Mouse (Mus musculus): ENCODE measurements at regions not wholly inside any gene's neighbourhood (a gene's known extent, or its start where the extent isn't known, plus 50 kb on each side); places are given as distances from the start of the nearest gene placed in this dataset.

- no peak for DNase-seq (ENCODE audit: low spot score in 2 of 2)
These were observed 354.2 kb upstream of the Col3a1 start for GRCm38 (mm10) chr1:44957125-44957524.

DNA sequence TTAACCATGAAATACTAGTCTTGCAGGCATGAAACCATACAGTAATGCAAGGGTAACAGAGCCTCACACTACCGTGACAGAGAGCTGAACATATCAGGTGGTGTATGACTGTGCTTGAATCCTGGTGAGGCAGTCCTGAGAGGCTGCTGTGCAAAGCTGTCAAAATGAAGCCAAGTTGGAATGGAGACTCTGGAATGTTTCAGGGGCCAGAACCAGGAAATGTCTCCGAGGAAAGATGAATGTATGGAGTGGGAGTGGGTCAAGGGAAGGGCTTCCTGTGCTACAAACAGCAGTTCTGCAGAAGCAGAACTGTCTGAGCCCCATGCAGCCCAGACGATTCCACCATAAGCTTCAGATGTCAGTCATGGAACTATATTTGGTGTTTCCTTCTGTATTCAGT is 324.2 kb upstream of the Col3a1 start:
- DNase-seq (ENCODE audit: low spot score in 2 of 2): no peak

DNA sequence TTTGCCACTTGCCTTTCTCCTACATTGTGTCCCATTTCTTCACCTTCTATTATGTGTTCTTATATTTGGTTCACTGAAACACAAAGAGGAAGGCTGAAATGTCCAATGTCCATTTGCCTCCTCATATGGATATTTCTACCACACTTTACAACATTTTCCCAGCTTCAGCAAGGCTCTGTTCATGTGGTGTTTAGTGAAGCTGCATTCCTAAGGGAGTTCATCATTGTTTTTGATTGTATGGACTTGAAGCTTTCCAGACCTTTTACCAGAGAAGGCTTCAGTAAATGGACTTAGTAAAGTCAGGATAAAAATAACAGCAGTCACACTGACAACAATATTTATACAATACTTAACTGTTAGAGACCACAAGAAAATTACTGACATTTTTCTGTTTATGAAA is 290.8 kb upstream of the Col3a1 start:
- DNase-seq (ENCODE audit: low spot score in 2 of 2): no peak

GRCm38 (mm10) chr1:45021234-45021633 is 290.1 kb upstream of the Col3a1 start:
- no peak for DNase-seq (ENCODE audit: low spot score in 2 of 2)

- DNase-seq (ENCODE audit: low spot score in 2 of 2): peak in 1 of 2 experiments; percentile 4
These were observed 289.0 kb upstream of the Col3a1 start for GRCm38 (mm10) chr1:45022146-45022841.

DNA sequence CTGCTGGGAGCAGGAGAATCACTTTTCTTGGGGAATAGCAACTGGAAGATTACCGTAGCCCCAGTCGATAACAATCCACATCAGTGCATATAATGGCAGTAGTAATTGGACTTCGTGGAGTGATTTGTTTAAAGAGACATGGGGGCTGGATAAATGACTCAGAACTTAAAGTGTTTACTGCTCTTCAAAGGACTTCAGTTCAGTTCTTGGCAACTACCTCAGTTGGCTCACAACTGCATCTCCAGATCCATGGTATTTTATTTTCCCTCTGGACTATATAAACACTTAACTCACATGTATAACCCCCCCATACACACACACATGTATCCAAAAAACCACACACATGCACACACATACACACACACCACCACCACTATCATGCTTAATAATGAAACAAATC is 288.0 kb upstream of the Col3a1 start:
- no peak for DNase-seq (ENCODE audit: low spot score in 2 of 2)

- DNase-seq (ENCODE audit: low spot score in 2 of 2): peak in 1 of 2 experiments; percentile 2
These were observed 279.8 kb upstream of the Col3a1 start for GRCm38 (mm10) chr1:45031436-45032027.

GRCm38 (mm10) chr1:45033343-45033742 is 278.0 kb upstream of the Col3a1 start:
- no peak for DNase-seq (ENCODE audit: low spot score in 2 of 2)

- DNase-seq (ENCODE audit: low spot score in 2 of 2): no peak
These were observed 270.0 kb upstream of the Col3a1 start for GRCm38 (mm10) chr1:45041328-45041727.

- no peak for DNase-seq (ENCODE audit: low spot score in 2 of 2)
These were observed 269.5 kb upstream of the Col3a1 start for GRCm38 (mm10) chr1:45041815-45042214.

DNA sequence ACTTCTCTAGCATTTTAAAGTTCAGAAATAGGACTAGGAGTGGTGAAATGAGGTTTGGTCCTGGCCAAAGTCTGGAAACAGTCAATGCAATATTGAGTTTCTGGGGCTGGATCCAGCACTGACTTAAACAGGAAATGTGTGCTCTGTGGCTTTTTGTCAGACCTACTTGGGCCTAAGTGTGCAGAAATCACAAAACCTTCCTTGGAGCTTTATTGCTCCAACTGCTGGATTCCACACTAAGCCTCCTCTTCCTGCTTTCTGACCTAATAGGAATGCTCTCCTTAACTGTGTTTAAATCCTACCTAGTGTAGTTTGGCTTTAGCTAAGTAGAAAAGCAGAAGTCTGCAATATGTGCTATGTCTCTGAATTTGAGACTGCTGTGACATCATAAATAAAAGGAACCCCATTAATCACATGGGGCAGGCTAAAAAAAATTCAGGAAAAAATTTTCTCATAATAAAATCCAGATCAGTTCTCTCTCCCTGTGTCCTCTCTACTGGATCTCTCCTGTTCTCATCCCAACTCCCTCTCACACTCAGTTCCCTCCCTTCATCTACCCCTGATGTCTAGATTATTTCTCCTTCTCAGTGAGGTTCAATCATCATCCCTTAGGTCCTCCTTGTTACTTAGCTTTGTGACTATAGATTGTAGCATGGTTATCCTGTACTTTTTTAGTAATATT is 268.0 kb upstream of the Col3a1 start:
- no peak for DNase-seq (ENCODE audit: low spot score in 2 of 2)

DNA sequence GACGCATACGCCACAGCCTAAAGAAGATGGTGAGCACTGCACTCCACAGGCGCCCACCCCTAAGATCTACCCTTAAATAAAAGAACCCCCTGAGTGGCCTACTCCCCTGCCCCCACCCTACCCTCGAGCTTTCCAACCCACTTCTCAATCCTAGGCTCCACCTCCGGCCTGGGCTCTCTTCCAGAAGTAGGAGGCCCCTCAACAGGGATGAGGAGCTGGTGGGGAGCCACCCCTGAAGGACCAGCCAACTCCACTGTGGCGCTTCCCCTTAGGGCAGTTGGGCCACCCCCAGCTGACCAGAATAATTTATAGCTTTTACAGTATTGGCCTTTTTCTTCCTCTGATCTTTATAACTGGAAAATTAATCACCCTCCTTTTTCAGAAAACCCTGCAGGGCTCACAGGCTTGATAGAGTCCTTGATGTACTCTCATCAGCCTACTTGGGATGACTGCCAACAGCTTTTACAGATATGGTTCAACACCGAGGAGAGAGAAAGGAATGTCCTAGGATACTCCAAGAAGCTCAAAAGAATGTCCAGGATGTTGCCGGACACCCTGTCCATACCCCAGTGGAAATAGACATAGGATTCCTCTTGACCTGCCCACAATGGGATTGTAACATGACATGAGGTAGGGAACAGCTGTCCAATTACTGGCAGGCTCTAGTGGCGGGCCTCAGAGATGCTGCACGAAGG is 220.3 kb upstream of the Col3a1 start:
- DNase-seq (ENCODE audit: low spot score in 2 of 2): no peak

DNA sequence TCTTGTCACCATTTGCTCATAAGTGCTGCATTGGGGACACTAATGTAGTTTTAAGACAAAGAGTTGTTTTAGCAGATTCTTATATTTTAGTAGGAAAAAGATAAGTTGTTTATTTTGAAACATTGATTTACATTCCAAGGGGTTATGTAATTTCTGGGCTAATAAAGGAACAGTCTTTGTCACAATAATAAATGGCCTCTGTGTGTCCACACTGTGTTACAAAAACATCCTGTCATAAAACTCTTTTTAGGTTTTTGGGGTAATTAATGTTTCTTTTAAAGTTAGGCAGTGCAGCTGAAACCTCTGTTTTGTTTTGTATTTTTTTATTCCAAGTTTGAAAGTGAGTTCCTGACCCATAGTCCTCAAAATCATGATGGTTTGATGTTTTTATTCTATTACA is 210.4 kb upstream of the Col3a1 start:
- no peak for DNase-seq (ENCODE audit: low spot score in 2 of 2)

- DNase-seq (ENCODE audit: low spot score in 2 of 2): no peak
These were observed 194.8 kb upstream of the Col3a1 start for GRCm38 (mm10) chr1:45116409-45117144.

GRCm38 (mm10) chr1:45135152-45135714 is 176.1 kb upstream of the Col3a1 start:
- no peak for DNase-seq (ENCODE audit: low spot score in 2 of 2)

DNA sequence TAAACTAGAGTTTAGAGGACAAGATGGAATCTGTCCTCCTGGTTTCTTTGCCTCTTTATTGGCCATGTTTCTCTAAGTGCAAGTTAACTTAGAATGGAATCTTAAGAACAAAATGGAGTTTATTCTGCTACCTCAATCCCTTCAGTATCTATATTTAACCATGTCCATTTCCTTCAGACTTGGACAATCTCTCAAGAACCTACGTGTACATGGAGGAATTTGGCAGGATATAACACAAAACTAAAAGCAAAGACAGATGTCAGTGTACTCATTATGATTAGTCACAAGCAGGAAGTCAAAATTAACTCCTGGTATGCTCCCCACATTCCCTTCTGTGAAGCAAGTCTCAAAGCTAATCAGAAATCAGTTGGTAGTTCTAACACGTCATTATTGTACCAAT is 164.3 kb upstream of the Col3a1 start:
- DNase-seq (ENCODE audit: low spot score in 2 of 2): no peak

GRCm38 (mm10) chr1:45181632-45182031 is 129.7 kb upstream of the Col3a1 start:
- DNase-seq (ENCODE audit: low spot score in 2 of 2): no peak

DNA sequence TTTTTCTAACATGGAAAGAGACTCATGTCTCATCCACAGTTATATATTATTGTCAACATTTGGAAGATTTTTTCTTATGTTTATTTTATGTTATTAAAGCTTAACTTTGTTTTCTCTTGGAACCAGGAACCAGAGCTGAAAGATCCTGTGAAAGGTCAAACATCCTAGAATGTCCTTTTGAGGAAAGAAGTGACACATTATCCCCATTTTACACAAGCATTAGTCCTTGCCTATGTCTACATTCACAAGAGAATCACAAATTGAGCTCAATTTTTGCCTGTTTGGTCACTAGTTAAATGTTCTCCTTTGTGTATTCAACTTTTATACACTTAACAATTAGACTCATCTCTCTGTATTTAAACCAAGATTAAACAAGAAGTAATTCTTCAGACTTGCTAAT is 126.0 kb upstream of the Col3a1 start:
- no peak for DNase-seq (ENCODE audit: low spot score in 2 of 2)

GRCm38 (mm10) chr1:45207926-45208325 is 103.4 kb upstream of the Col3a1 start:
- no peak for DNase-seq (ENCODE audit: low spot score in 2 of 2)

DNA sequence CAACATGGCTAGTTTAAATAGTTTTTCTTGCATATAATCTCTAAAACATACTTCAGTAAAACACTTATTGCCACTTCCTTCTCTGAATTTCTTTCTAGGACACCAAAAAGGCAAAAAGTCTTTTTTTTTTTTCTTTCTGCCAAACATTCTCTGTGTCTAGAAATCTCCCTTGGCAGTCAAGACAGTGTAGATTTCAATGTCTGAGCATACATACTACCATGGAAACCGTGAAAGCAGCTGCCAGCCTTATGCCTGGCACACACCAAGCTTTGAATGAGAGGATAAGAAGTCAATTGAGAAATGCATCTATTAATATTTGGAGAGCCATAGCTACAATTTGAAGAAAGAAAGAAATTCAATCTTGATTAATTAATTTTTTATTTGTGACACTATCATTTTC is 95.1 kb upstream of the Col3a1 start:
- DNase-seq (ENCODE audit: low spot score in 2 of 2): no peak
